In the genomic region with DNA sequence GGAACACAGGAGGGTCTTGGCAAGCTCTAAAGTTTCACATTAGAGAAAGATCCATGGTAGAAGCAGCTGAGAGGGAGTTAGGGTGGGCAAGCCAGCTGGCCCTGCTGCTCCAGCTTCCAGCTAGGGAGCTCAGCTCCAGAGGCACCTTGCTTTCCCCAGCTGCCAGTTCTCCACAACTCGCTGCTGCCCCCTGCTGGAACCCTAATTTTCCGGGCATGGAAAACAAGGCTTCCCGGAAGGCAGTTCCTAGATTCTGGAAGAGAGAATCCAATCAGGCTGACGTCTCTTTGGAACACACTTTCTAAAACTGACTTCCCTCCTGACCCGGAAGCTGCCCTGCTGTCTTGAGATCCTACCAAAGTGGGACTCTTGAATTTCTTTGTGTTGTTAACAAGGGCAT, we compare ENCODE assay signal across 9 mouse cellular contexts. TPM values are rescaled to one million over a fixed set of nuclear protein-coding genes. Genes with fewer than 3 reads are reported as not detected.
A peak's percentile ranks its signal among the peaks of the same experiment; 100 is the strongest.
DNase-seq lines count a peak whose midpoint lies in the region; ATAC-seq and TF ChIP-seq lines count a peak whose summit lies in the region.
"Had no signal": no experiment of that assay in that cellular context is flagged by ENCODE, and none has a peak within 500 bp of the region (broad histone marks: within the 10 kb centered on the region; RNA-seq: fewer than 3 reads in every experiment).

No protein-coding gene starts in this region.

- no peak for ATAC-seq in hindbrain, embryonic 16.5 days
- ATAC-seq in forebrain, embryonic 11.5 days (replicated peaks; ENCODE audit: low FRiP score) = no peak
- no peak for ATAC-seq in midbrain, embryonic 15.5 days (replicated peaks)

- no peak overlapping the region for H3K9ac ChIP-seq in hindbrain, embryonic 16.5 days (ENCODE audit: low read depth, low read length)
- H3K9ac ChIP-seq in forebrain, embryonic 11.5 days (ENCODE audit: low read length) = no peak overlapping the region
- H3K9ac ChIP-seq in midbrain, embryonic 15.5 days = 0 out of 2 replicates have a peak overlapping the region, but pooled peaks have one; percentile 17
- H3K9ac ChIP-seq: midbrain, embryonic 12.5 days had no signal

- no peaks in the 10 kb centered on the region for H3K9me3 ChIP-seq in hindbrain, embryonic 10.5 days
- no peaks in the 10 kb centered on the region for H3K9me3 ChIP-seq in hindbrain, embryonic 16.5 days (ENCODE audit: control insufficient read depth, low read length)
- H3K9me3 ChIP-seq in forebrain, embryonic 11.5 days (ENCODE audit: control insufficient read depth, low read length) = no peaks in the 10 kb centered on the region
- no peaks in the 10 kb centered on the region for H3K9me3 ChIP-seq in midbrain, embryonic 15.5 days
- H3K9me3 ChIP-seq: midbrain, embryonic 12.5 days had no signal

- no peak overlapping the region for H3K4me2 ChIP-seq in hindbrain, embryonic 16.5 days (ENCODE audit: low read length)
- H3K4me2 ChIP-seq in forebrain, embryonic 11.5 days (ENCODE audit: low read depth, low read length, severe bottlenecking) = no peak overlapping the region
- H3K4me2 ChIP-seq in midbrain, embryonic 15.5 days = no peak overlapping the region
- H3K4me2 ChIP-seq: midbrain, embryonic 12.5 days had no signal

- no peak overlapping the region for H3K27ac ChIP-seq in hindbrain, embryonic 10.5 days
- no peak overlapping the region for H3K27ac ChIP-seq in hindbrain, embryonic 16.5 days (ENCODE audit: low read depth, low read length)
- no peak overlapping the region for H3K27ac ChIP-seq in bone marrow macrophage, adult 2 months (ENCODE audit: insufficient read depth, low read depth, low read length)
- H3K27ac ChIP-seq in forebrain, embryonic 11.5 days (ENCODE audit: low read depth, low read length) = no peak overlapping the region
- H3K27ac ChIP-seq in midbrain, embryonic 15.5 days = no peak overlapping the region
- H3K27ac ChIP-seq: midbrain, embryonic 12.5 days had no signal

- peak; percentile 93 for DNase-seq in hindbrain, embryonic 10.5 days (ENCODE audit: low spot score)
- peak; percentile 93 for DNase-seq in forebrain, embryonic 11.5 days (ENCODE audit: low spot score)
- peak; percentile 92 to 98 for DNase-seq in heart, postnatal 14 days
- DNase-seq in left cerebral cortex, adult 8-10 months (ENCODE audit: low spot score in 2 of 2) = peak; percentile 31 to 99
- DNase-seq in spleen, postnatal 36 days (ENCODE audit: low spot score in 2 of 2) = peak; percentile 38 to 61

- peak; percentile 81 for TF ChIP-seq CTCF in bone marrow macrophage, adult 2 months (IDR thresholded peaks at IDR 0.05; ENCODE audit: low read depth, low read length)

- peaks cover 19% of the 10 kb centered on the region for H3K4me1 ChIP-seq in hindbrain, embryonic 10.5 days (replicated peaks)
- peaks cover 10% of the 10 kb centered on the region for H3K4me1 ChIP-seq in hindbrain, embryonic 16.5 days (ENCODE audit: control insufficient read depth, insufficient read depth, low read depth, low read length)
- peaks cover 6% of the 10 kb centered on the region for H3K4me1 ChIP-seq in bone marrow macrophage, adult 2 months (ENCODE audit: control insufficient read depth, insufficient read depth, low read length)
- H3K4me1 ChIP-seq in forebrain, embryonic 11.5 days (replicated peaks; ENCODE audit: control insufficient read depth, insufficient read depth, low read length) = peaks cover 9% of the 10 kb centered on the region; the same call in 1 of the 2 replicates
- peaks cover 21% of the 10 kb centered on the region for H3K4me1 ChIP-seq in midbrain, embryonic 15.5 days

- no peaks in the 10 kb centered on the region for H3K36me3 ChIP-seq in hindbrain, embryonic 10.5 days
- no peaks in the 10 kb centered on the region for H3K36me3 ChIP-seq in hindbrain, embryonic 16.5 days (ENCODE audit: control insufficient read depth, insufficient read depth, low read length)
- H3K36me3 ChIP-seq in forebrain, embryonic 11.5 days (ENCODE audit: control insufficient read depth, insufficient read depth, low read length) = no peaks in the 10 kb centered on the region
- no peaks in the 10 kb centered on the region for H3K36me3 ChIP-seq in midbrain, embryonic 15.5 days (replicated peaks)
- H3K36me3 ChIP-seq: midbrain, embryonic 12.5 days had no signal

- 4% methylated on average over 5 of the region's 5 CpGs for WGBS in hindbrain, embryonic 10.5 days
- WGBS in hindbrain, embryonic 16.5 days = 3% methylated on average over 5 of the region's 5 CpGs
- WGBS in forebrain, embryonic 11.5 days = 3% methylated on average over 5 of the region's 5 CpGs
- WGBS in midbrain, embryonic 15.5 days = 3% methylated on average over 5 of the region's 5 CpGs

- intact Hi-C loops in heart, postnatal 14 days (cut with DNase I) = loop anchor here (1.0 to 5.0 kb wide), 3 partner anchors 64 to 245 kb away; partner anchors contain the start of genes Hspb9 and Kat2a

- no peak for TF ChIP-seq POLR2A in bone marrow macrophage, adult 2 months (IDR thresholded peaks at IDR 0.05; ENCODE audit: borderline replicate concordance, low read depth, low read length)

- peaks cover 45% of the 10 kb centered on the region for H3K27me3 ChIP-seq in hindbrain, embryonic 10.5 days (ENCODE audit: insufficient read depth, poor library complexity, severe bottlenecking)
- peaks cover 13% of the 10 kb centered on the region for H3K27me3 ChIP-seq in hindbrain, embryonic 16.5 days (replicated peaks; ENCODE audit: control insufficient read depth, insufficient read depth, low read length)
- H3K27me3 ChIP-seq in forebrain, embryonic 11.5 days (ENCODE audit: control insufficient read depth, insufficient read depth, low read length) = peaks cover 25% of the 10 kb centered on the region
- peaks cover 26% of the 10 kb centered on the region for H3K27me3 ChIP-seq in midbrain, embryonic 15.5 days (replicated peaks)

- H3K4me3 ChIP-seq in hindbrain, embryonic 10.5 days = no peak overlapping the region
- no peak overlapping the region for H3K4me3 ChIP-seq in hindbrain, embryonic 16.5 days (ENCODE audit: low read length)
- no peak overlapping the region for H3K4me3 ChIP-seq in bone marrow macrophage, adult 2 months (ENCODE audit: insufficient read depth, low read length)
- no peak overlapping the region for H3K4me3 ChIP-seq in forebrain, embryonic 11.5 days (ENCODE audit: low read depth, low read length)
- no peak overlapping the region for H3K4me3 ChIP-seq in midbrain, embryonic 15.5 days
- H3K4me3 ChIP-seq: midbrain, embryonic 12.5 days had no signal

RNA-seq across cellular contexts. Expression of gene Cavin1, which starts 13.4 kb away (rescaled TPM):
- polyA plus RNA-seq in hindbrain, embryonic 10.5 days (2016; fragmentation: Nextera tagmentation; extraction: Ambion mirVana) = 18.2 and 21.4 TPM in 2 replicates
- 47.0 and 61.8 TPM in 2 replicates for polyA plus RNA-seq in hindbrain, embryonic 16.5 days (2015; fragmentation: Nextera tagmentation; extraction: Ambion mirVana)
- polyA plus RNA-seq in bone marrow macrophage, adult 2 months (2012; ENCODE audit: insufficient read depth, insufficient read length, missing spikeins) = 3.8 and 4.1 TPM in 2 replicates
- 11.8 and 14.2 TPM in 2 replicates for polyA plus RNA-seq in forebrain, embryonic 11.5 days (2014; fragmentation: Nextera tagmentation; extraction: Ambion mirVana)
- 100 to 1,000 TPM; 336 to 338 TPM for total RNA-seq in heart, postnatal 14 days (2021)
- total RNA-seq in left cerebral cortex, adult 8-10 months (2022) = 10 to 100 TPM; 18.7 to 20.9 (median 20.8) TPM
- polyA plus RNA-seq in midbrain, embryonic 15.5 days (2015; fragmentation: Nextera tagmentation; extraction: Ambion mirVana) = 47.9 and 50.8 TPM in 2 replicates

RNA-seq across cellular contexts. Expression of gene Stat3, which starts 17.9 kb away (rescaled TPM):
- 21.1 and 31.5 TPM in 2 replicates for polyA plus RNA-seq in hindbrain, embryonic 10.5 days (2016; fragmentation: Nextera tagmentation; extraction: Ambion mirVana)
- polyA plus RNA-seq in hindbrain, embryonic 16.5 days (2015; fragmentation: Nextera tagmentation; extraction: Ambion mirVana) = 49.2 and 49.5 TPM in 2 replicates
- polyA plus RNA-seq in bone marrow macrophage, adult 2 months (2012; ENCODE audit: insufficient read depth, insufficient read length, missing spikeins) = 73.3 and 76.6 TPM in 2 replicates
- polyA plus RNA-seq in forebrain, embryonic 11.5 days (2014; fragmentation: Nextera tagmentation; extraction: Ambion mirVana) = 26.2 and 27.8 TPM in 2 replicates
- total RNA-seq in heart, postnatal 14 days (2021) = 100 to 1,000 TPM; 103 to 107 TPM
- 10 to 100 TPM; 39.0 to 54.7 (median 46.3) TPM for total RNA-seq in left cerebral cortex, adult 8-10 months (2022)
- polyA plus RNA-seq in midbrain, embryonic 15.5 days (2015; fragmentation: Nextera tagmentation; extraction: Ambion mirVana) = 35.8 and 37.9 TPM in 2 replicates

RNA-seq across cellular contexts. Expression of gene Atp6v0a1, which starts 52.0 kb away (rescaled TPM):
- 36.2 and 48.1 TPM in 2 replicates for polyA plus RNA-seq in hindbrain, embryonic 10.5 days (2016; fragmentation: Nextera tagmentation; extraction: Ambion mirVana)
- polyA plus RNA-seq in hindbrain, embryonic 16.5 days (2015; fragmentation: Nextera tagmentation; extraction: Ambion mirVana) = 175 and 179 TPM in 2 replicates
- polyA plus RNA-seq in bone marrow macrophage, adult 2 months (2012; ENCODE audit: insufficient read depth, insufficient read length, missing spikeins) = 163 and 186 TPM in 2 replicates
- polyA plus RNA-seq in forebrain, embryonic 11.5 days (2014; fragmentation: Nextera tagmentation; extraction: Ambion mirVana) = 44.7 and 47.0 TPM in 2 replicates
- total RNA-seq in heart, postnatal 14 days (2021) = 10 to 100 TPM; 89.3 to 90.2 TPM
- total RNA-seq in left cerebral cortex, adult 8-10 months (2022) = 100 to 1,000 TPM; 407 to 438 (median 419) TPM
- polyA plus RNA-seq in midbrain, embryonic 15.5 days (2015; fragmentation: Nextera tagmentation; extraction: Ambion mirVana) = 136 and 148 TPM in 2 replicates
